Mouse (Mus musculus): ENCODE data around the gene Gm17428. TPM values are rescaled to one million over a fixed set of nuclear protein-coding genes. Genes with fewer than 3 reads are reported as not detected.
A peak's percentile ranks its signal among the peaks of the same experiment; 100 is the strongest.

Gm17428 gene
- polyA plus RNA-seq, 1 experiment from 2014 or later = not detected

GRCm38 (mm10) chr14:55020394-55020793 lies 43.7 kb downstream of the Gm17428 start:
- H3K4me2 ChIP-seq = no peak overlapping the region
- no peak overlapping the region for H3K4me3 ChIP-seq (ENCODE audit: low read depth, low read length)
- H3K36me3 ChIP-seq (ENCODE audit: control insufficient read depth, insufficient read depth, low read length) = peaks cover 18% of the 10 kb centered on the region
- H3K27ac ChIP-seq (ENCODE audit: low read depth, low read length) = no peak overlapping the region
- DNase-seq (ENCODE audit: low spot score) = no peak
- ATAC-seq (replicated peaks; ENCODE audit: low FRiP score) = no peak
- H3K9ac ChIP-seq (ENCODE audit: low read depth, low read length) = no peak overlapping the region
- WGBS = 93% methylated on average over 9 of the region's 9 CpGs
- H3K4me1 ChIP-seq (replicated peaks; ENCODE audit: control insufficient read depth, insufficient read depth, low read length) = 0 out of 2 replicates have a peak, but pooled peaks cover 3% of the 10 kb centered on the region
- no peaks in the 10 kb centered on the region for H3K27me3 ChIP-seq (replicated peaks; ENCODE audit: control insufficient read depth, insufficient read depth, low read length)
- H3K9me3 ChIP-seq (ENCODE audit: control insufficient read depth, low read length) = no peaks in the 10 kb centered on the region

GRCm38 (mm10) chr14:55023011-55023410 lies 46.3 kb downstream of the Gm17428 start:
- Histone ChIP-seq H3K4me1 (replicated peaks; ENCODE audit: control insufficient read depth, insufficient read depth, low read length) (no peaks in the 10 kb centered on the region), H3K36me3 (ENCODE audit: control insufficient read depth, insufficient read depth, low read length) (peaks cover 18% of the 10 kb centered on the region), H3K4me3 (ENCODE audit: low read depth, low read length) (no peak overlapping the region), H3K27ac (ENCODE audit: low read depth, low read length) (no peak overlapping the region), H3K4me2 (no peak overlapping the region), H3K9ac (ENCODE audit: low read depth, low read length) (no peak overlapping the region), H3K9me3 (ENCODE audit: control insufficient read depth, low read length) (no peaks in the 10 kb centered on the region), H3K27me3 (replicated peaks; ENCODE audit: control insufficient read depth, insufficient read depth, low read length) (no peaks in the 10 kb centered on the region)
- WGBS = 89% methylated on average over 15 of the region's 15 CpGs
- DNase-seq (ENCODE audit: low spot score) (no peak), ATAC-seq (replicated peaks; ENCODE audit: low FRiP score) (no peak)

GRCm38 (mm10) chr14:55024236-55024635 lies 47.5 kb downstream of the Gm17428 start:
- H3K27ac ChIP-seq (ENCODE audit: low read depth, low read length) = no peak overlapping the region
- peaks cover 16% of the 10 kb centered on the region for H3K36me3 ChIP-seq (ENCODE audit: control insufficient read depth, insufficient read depth, low read length)
- H3K9ac ChIP-seq (ENCODE audit: low read depth, low read length) = no peak overlapping the region
- DNase-seq (ENCODE audit: low spot score) = no peak
- peaks cover 7% of the 10 kb centered on the region for H3K4me1 ChIP-seq (replicated peaks; ENCODE audit: control insufficient read depth, insufficient read depth, low read length)
- ATAC-seq (replicated peaks; ENCODE audit: low FRiP score) = no peak
- WGBS = 71% methylated on average over 7 of the region's 7 CpGs
- H3K27me3 ChIP-seq (replicated peaks; ENCODE audit: control insufficient read depth, insufficient read depth, low read length) = no peaks in the 10 kb centered on the region
- no peak overlapping the region for H3K4me3 ChIP-seq (ENCODE audit: low read depth, low read length)
- no peak overlapping the region for H3K4me2 ChIP-seq
- no peaks in the 10 kb centered on the region for H3K9me3 ChIP-seq (ENCODE audit: control insufficient read depth, low read length)

GRCm38 (mm10) chr14:55025527-55025926 lies 48.8 kb downstream of the Gm17428 start:
- Histone ChIP-seq H3K4me1 (replicated peaks; ENCODE audit: control insufficient read depth, insufficient read depth, low read length) (peaks cover 11% of the 10 kb centered on the region), H3K27ac (ENCODE audit: low read depth, low read length) (no peak overlapping the region), H3K4me3 (ENCODE audit: low read depth, low read length) (no peak overlapping the region), H3K27me3 (replicated peaks; ENCODE audit: control insufficient read depth, insufficient read depth, low read length) (no peaks in the 10 kb centered on the region), H3K4me2 (no peak overlapping the region), H3K36me3 (ENCODE audit: control insufficient read depth, insufficient read depth, low read length) (peaks cover 16% of the 10 kb centered on the region), H3K9ac (ENCODE audit: low read depth, low read length) (no peak overlapping the region), H3K9me3 (ENCODE audit: control insufficient read depth, low read length) (no peaks in the 10 kb centered on the region)
- ATAC-seq (replicated peaks; ENCODE audit: low FRiP score) = no peak
- 75% methylated on average over 5 of the region's 5 CpGs for WGBS
- no peak for DNase-seq (ENCODE audit: low spot score)

MicroRNA genes within 50 kb of the gene (microRNA counts, 519-probe panel; counts per million panel counts)
- microRNA mmu-miR-208a = 4,981 counts per million, percentile 41 among the panel's probes with 10 or more counts
- microRNA mmu-miR-208b = not detected

Small RNA genes lying within 50 kb of the gene (microRNA-seq; reads per million reads assigned to microRNA genes)
- 320 reads per million, percentile 61 among the genes with 10 or more reads in this experiment for gene Mir208a (ENCODE audit: borderline number of aligned reads)
- 389 reads per million, percentile 63 among the genes with 10 or more reads in this experiment for gene Mir208b (ENCODE audit: borderline number of aligned reads)

Other genes starting within 250 kb of the Gm17428 start
- 6.8 and 7.1 TPM in 2 replicates for gene Slc7a8, start 195.0 kb upstream of the Gm17428 start, polyA plus RNA-seq (2014; fragmentation: Nextera tagmentation; extraction: Ambion mirVana)
- gene Rnf212b, start 162.8 kb upstream of the Gm17428 start, polyA plus RNA-seq (2014; fragmentation: Nextera tagmentation; extraction: Ambion mirVana) = not detected in 2 replicates
- 5.2 and 5.5 TPM in 2 replicates for gene Homez, start 106.0 kb upstream of the Gm17428 start, polyA plus RNA-seq (2014; fragmentation: Nextera tagmentation; extraction: Ambion mirVana)
- 1.1 and 2.1 TPM in 2 replicates for gene Ppp1r3e, start 99.4 kb upstream of the Gm17428 start, polyA plus RNA-seq (2014; fragmentation: Nextera tagmentation; extraction: Ambion mirVana)
- gene Bcl2l2, start 93.6 kb upstream of the Gm17428 start, polyA plus RNA-seq (2014; fragmentation: Nextera tagmentation; extraction: Ambion mirVana) = 2.0 and 2.1 TPM in 2 replicates
- gene Gm20521, start 93.5 kb upstream of the Gm17428 start, polyA plus RNA-seq (2014; fragmentation: Nextera tagmentation; extraction: Ambion mirVana) = 0.27 TPM in 1 of 2 replicates, not detected in the other
- gene Pabpn1, start 84.4 kb upstream of the Gm17428 start, polyA plus RNA-seq (2014; fragmentation: Nextera tagmentation; extraction: Ambion mirVana) = 117 and 132 TPM in 2 replicates
- 10.5 and 14.0 TPM in 2 replicates for gene Slc22a17, start 63.8 kb upstream of the Gm17428 start, polyA plus RNA-seq (2014; fragmentation: Nextera tagmentation; extraction: Ambion mirVana)
- 5.5 and 6.7 TPM in 2 replicates for gene Efs, start 50.8 kb upstream of the Gm17428 start, polyA plus RNA-seq (2014; fragmentation: Nextera tagmentation; extraction: Ambion mirVana)
- not detected in 2 replicates for gene Il25, start 44.2 kb upstream of the Gm17428 start, polyA plus RNA-seq (2014; fragmentation: Nextera tagmentation; extraction: Ambion mirVana)
- gene Cmtm5, start 40.7 kb upstream of the Gm17428 start, polyA plus RNA-seq (2014; fragmentation: Nextera tagmentation; extraction: Ambion mirVana) = 0.21 TPM in 1 of 2 replicates, not detected in the other
- gene Myh6, start 10.0 kb upstream of the Gm17428 start, polyA plus RNA-seq (2014; fragmentation: Nextera tagmentation; extraction: Ambion mirVana) = 14.5 and 43.0 TPM in 2 replicates
- gene Myh7, start 17.7 kb downstream of the Gm17428 start, polyA plus RNA-seq (2014; fragmentation: Nextera tagmentation; extraction: Ambion mirVana) = 2.7 and 9.7 TPM in 2 replicates
- gene Ngdn, start 38.5 kb downstream of the Gm17428 start, polyA plus RNA-seq (2014; fragmentation: Nextera tagmentation; extraction: Ambion mirVana) = 87.0 and 95.6 TPM in 2 replicates
- 2.1 and 2.8 TPM in 2 replicates for gene Zfhx2, start 115.4 kb downstream of the Gm17428 start, polyA plus RNA-seq (2014; fragmentation: Nextera tagmentation; extraction: Ambion mirVana)
- 10.5 and 12.6 TPM in 2 replicates for gene Thtpa, start 117.9 kb downstream of the Gm17428 start, polyA plus RNA-seq (2014; fragmentation: Nextera tagmentation; extraction: Ambion mirVana)
- 45.1 and 52.9 TPM in 2 replicates for gene Ap1g2, start 129.7 kb downstream of the Gm17428 start, polyA plus RNA-seq (2014; fragmentation: Nextera tagmentation; extraction: Ambion mirVana)
- gene Jph4, start 140.0 kb downstream of the Gm17428 start, polyA plus RNA-seq (2014; fragmentation: Nextera tagmentation; extraction: Ambion mirVana) = 0.44 and 0.60 TPM in 2 replicates
- 0.22 TPM in 1 of 2 replicates, not detected in the other for gene Dhrs2, start 245.1 kb downstream of the Gm17428 start, polyA plus RNA-seq (2014; fragmentation: Nextera tagmentation; extraction: Ambion mirVana)

All from liver, embryonic 11.5 days (tissue).